In the genomic region with DNA sequence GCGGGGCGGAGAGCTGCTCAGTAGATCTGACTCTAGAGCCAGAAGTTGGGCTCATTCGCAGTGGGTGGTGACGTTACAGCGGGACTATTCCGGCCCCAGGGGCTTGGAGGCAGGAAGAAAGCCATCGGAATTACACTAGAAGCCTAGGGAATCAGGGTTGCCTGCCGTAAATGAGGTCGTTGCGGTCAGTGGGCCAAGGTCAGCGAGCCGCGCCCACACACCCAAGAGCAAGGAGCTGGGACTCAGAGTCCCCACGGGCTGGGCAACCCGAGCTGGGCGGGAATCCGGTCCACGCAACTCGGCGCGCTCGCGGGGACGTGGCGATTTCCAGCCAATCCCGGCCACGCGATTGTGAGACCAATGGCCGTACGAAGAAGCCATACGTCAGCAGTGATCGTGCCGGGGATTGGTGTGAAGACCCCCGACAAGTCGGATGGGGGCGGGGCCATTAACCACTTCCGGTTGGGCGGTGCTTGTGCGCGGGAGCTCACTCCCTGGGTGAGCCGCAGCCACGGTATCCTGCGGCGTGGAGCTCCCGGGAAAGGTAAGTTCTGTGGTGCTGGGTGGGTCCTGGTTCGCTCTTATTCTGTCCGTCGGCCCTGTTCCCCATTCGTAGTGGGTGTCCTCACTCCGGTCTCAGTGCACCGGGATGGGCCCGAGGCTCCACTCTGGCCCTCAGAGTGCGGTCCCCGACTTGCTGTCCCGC, we compare ENCODE assay signal across 8 mouse cellular contexts. TPM values are rescaled to one million over a fixed set of nuclear protein-coding genes. Genes with fewer than 3 reads are reported as not detected.
A peak's percentile ranks its signal among the peaks of the same experiment; 100 is the strongest.
DNase-seq lines count a peak whose midpoint lies in the region; ATAC-seq and TF ChIP-seq lines count a peak whose summit lies in the region.

A gene (plus strand): TSS at position 405 of the 706 bp plus-strand sequence.

- H3K4me1 ChIP-seq in hindbrain, embryonic 10.5 days (replicated peaks), result peaks cover 18% of the 10 kb centered on the region
- peaks cover 5% of the 10 kb centered on the region; the same call in 1 of the 2 replicates for H3K4me1 ChIP-seq in lung, postnatal 0 days (ENCODE audit: insufficient read depth, low read depth, low read length)

- no peaks in the 10 kb centered on the region for H3K27me3 ChIP-seq in hindbrain, embryonic 10.5 days (ENCODE audit: insufficient read depth, poor library complexity, severe bottlenecking)
- H3K27me3 ChIP-seq in lung, postnatal 0 days (replicated peaks; ENCODE audit: insufficient read depth, low read length), result no peaks in the 10 kb centered on the region

- H3K36me3 ChIP-seq in hindbrain, embryonic 10.5 days, result no peaks in the 10 kb centered on the region
- H3K36me3 ChIP-seq in lung, postnatal 0 days (ENCODE audit: insufficient read depth, low read length), result no peaks in the 10 kb centered on the region

- no peak for TF ChIP-seq CTCF in lung, postnatal 0 days (IDR thresholded peaks at IDR 0.05)

- under 1% methylated on average over 55 of the region's 55 CpGs for WGBS in hindbrain, embryonic 10.5 days
- under 1% methylated on average over 55 of the region's 55 CpGs for WGBS in lung, postnatal 0 days

- H3K4me3 ChIP-seq in hindbrain, embryonic 10.5 days, result peak within 1 kb of the TSS; percentile 79
- H3K4me3 ChIP-seq in lung, postnatal 0 days (ENCODE audit: low read depth, low read length), result peak within 1 kb of the TSS; percentile 85

- peak; percentile 99 for DNase-seq in MN1 (ENCODE audit: low spot score)
- DNase-seq in cerebellum, adult 9-10 months, result peak; percentile 99
- DNase-seq in hindbrain, embryonic 10.5 days (ENCODE audit: low spot score), result peak; percentile 100
- DNase-seq in layer of hippocampus, adult 9-11 months, result peak; percentile 99
- peak; percentile 99 for DNase-seq in lung, postnatal 0 days (ENCODE audit: low spot score)
- peak; percentile 99 for DNase-seq in ovary, postnatal 14 days (ENCODE audit: low spot score)
- DNase-seq in thymus, postnatal 14 days, result peak; percentile 100

- no peak for TF ChIP-seq EP300 in lung, postnatal 0 days (IDR thresholded peaks at IDR 0.05)

- peak within 1 kb of the TSS; percentile 92 for H3K9ac ChIP-seq in lung, postnatal 0 days (replicated peaks; ENCODE audit: low read depth)

- no peaks in the 10 kb centered on the region for H3K9me3 ChIP-seq in hindbrain, embryonic 10.5 days
- H3K9me3 ChIP-seq in lung, postnatal 0 days (ENCODE audit: low read length), result no peaks in the 10 kb centered on the region

- peak within 1 kb of the TSS; percentile 56 for H3K4me2 ChIP-seq in lung, postnatal 0 days (replicated peaks; ENCODE audit: low read depth, low read length)

- peak; percentile 98 for ATAC-seq in frontal cortex, adult (ENCODE audit: low TSS enrichment)
- peak; percentile 99 for ATAC-seq in lung, postnatal 0 days

- peak within 1 kb of the TSS; percentile 96 for H3K27ac ChIP-seq in hindbrain, embryonic 10.5 days
- H3K27ac ChIP-seq in lung, postnatal 0 days (ENCODE audit: low read length), result peak within 1 kb of the TSS; percentile 88

RNA-seq across cellular contexts. Expression of the gene that starts here (rescaled TPM):
- polyA plus RNA-seq in hindbrain, embryonic 10.5 days (2016; fragmentation: Nextera tagmentation; extraction: Ambion mirVana), result 205 and 242 TPM in 2 replicates
- polyA plus RNA-seq in lung, postnatal 0 days (2015; fragmentation: Nextera tagmentation; extraction: Ambion mirVana), result 232 and 238 TPM in 2 replicates

Comparison
In these comparisons a context has a peak if more than half of its experiments do, and no peak if none do; other contexts are left out.
1. Peak in every context shown above with its lines: DNase-seq, ATAC-seq, H3K4me3 ChIP-seq and H3K27ac ChIP-seq.